10 mouse cellular contexts compared by ENCODE assay signal in genomic region chr1:189756306-189757053, GRCm38 (mm10). TPM values are rescaled to one million over a fixed set of nuclear protein-coding genes. Genes with fewer than 3 reads are reported as not detected.
DNase-seq lines count a peak whose midpoint lies in the region; ATAC-seq and TF ChIP-seq lines count a peak whose summit lies in the region.
"Had no signal": no experiment of that assay in that cellular context is flagged by ENCODE, and none has a peak within 500 bp of the region (broad histone marks: within the 10 kb centered on the region; RNA-seq: fewer than 3 reads in every experiment).

No protein-coding gene starts in this region.

- H3K36me3 ChIP-seq in embryonic facial prominence, embryonic 11.5 days (replicated peaks; ENCODE audit: control insufficient read depth, insufficient read depth, low read depth, low read length), result no peaks in the 10 kb centered on the region
- no peaks in the 10 kb centered on the region for H3K36me3 ChIP-seq in hindbrain, postnatal 0 days (ENCODE audit: insufficient read depth, low read length)
- H3K36me3 ChIP-seq in limb, embryonic 14.5 days (ENCODE audit: control insufficient read depth, insufficient read depth, low read length), result 0 out of 2 replicates have a peak, but pooled peaks cover 2% of the 10 kb centered on the region
- H3K36me3 ChIP-seq: G1E had no signal

- H3K27ac ChIP-seq in embryonic facial prominence, embryonic 11.5 days (replicated peaks; ENCODE audit: low read depth, low read length), result no peak overlapping the region
- H3K27ac ChIP-seq in hindbrain, postnatal 0 days, result no peak overlapping the region
- 0 out of 2 replicates have a peak overlapping the region, but pooled peaks have one; percentile 26 for H3K27ac ChIP-seq in limb, embryonic 14.5 days (replicated peaks; ENCODE audit: low read depth, low read length)
- H3K27ac ChIP-seq: left cerebral cortex, adult 2 months had no signal

- no peak overlapping the region for H3K9ac ChIP-seq in embryonic facial prominence, embryonic 11.5 days (replicated peaks; ENCODE audit: low read length)
- no peak overlapping the region for H3K9ac ChIP-seq in hindbrain, postnatal 0 days (replicated peaks; ENCODE audit: low read length)
- H3K9ac ChIP-seq in limb, embryonic 14.5 days (ENCODE audit: low read depth, low read length, severe bottlenecking), result no peak overlapping the region

- peaks cover 12% of the 10 kb centered on the region for H3K4me1 ChIP-seq in lung, adult 2 months (ENCODE audit: control insufficient read depth, insufficient read depth, low read length)
- no peaks in the 10 kb centered on the region for H3K4me1 ChIP-seq in embryonic facial prominence, embryonic 11.5 days (ENCODE audit: control insufficient read depth, insufficient read depth, low read length)
- H3K4me1 ChIP-seq in hindbrain, postnatal 0 days (ENCODE audit: insufficient read depth, low read length), result no peaks in the 10 kb centered on the region; the same call in 1 of the 2 replicates
- H3K4me1 ChIP-seq in limb, embryonic 14.5 days (ENCODE audit: control insufficient read depth, insufficient read depth, low read length), result peaks cover 26% of the 10 kb centered on the region

- no peak overlapping the region for H3K4me3 ChIP-seq in lung, adult 2 months (replicated peaks; ENCODE audit: extremely low read depth, low read depth, low read length)
- H3K4me3 ChIP-seq in embryonic facial prominence, embryonic 11.5 days (ENCODE audit: low read depth, low read length), result no peak overlapping the region
- H3K4me3 ChIP-seq in hindbrain, postnatal 0 days (ENCODE audit: low read length), result no peak overlapping the region
- no peak overlapping the region for H3K4me3 ChIP-seq in limb, embryonic 14.5 days (replicated peaks; ENCODE audit: low read length)
- H3K4me3 ChIP-seq: left cerebral cortex, adult 2 months had no signal

- H3K9me3 ChIP-seq in embryonic facial prominence, embryonic 11.5 days (replicated peaks; ENCODE audit: control insufficient read depth, low read length), result no peaks in the 10 kb centered on the region
- H3K9me3 ChIP-seq in hindbrain, postnatal 0 days (ENCODE audit: low read length), result no peaks in the 10 kb centered on the region
- no peaks in the 10 kb centered on the region for H3K9me3 ChIP-seq in limb, embryonic 14.5 days (ENCODE audit: control insufficient read depth, low read length)

- peak; percentile 30 to 47 for DNase-seq in lung, adult 18-20 months
- DNase-seq in lung, adult 2 months, result no peak
- peak; percentile 52 for DNase-seq in embryonic facial prominence, embryonic 11.5 days (ENCODE audit: low spot score)
- peak; percentile 56 for DNase-seq in hindbrain, postnatal 0 days (ENCODE audit: low spot score)
- DNase-seq in limb, embryonic 14.5 days (ENCODE audit: low spot score), result no peak
- peak; percentile 33 for DNase-seq in neural tube, embryonic 10.5 days (ENCODE audit: extremely low spot score, low spot score)
- no peak for DNase-seq in frontal cortex, postnatal 14 days (ENCODE audit: low spot score in 2 of 2)

- no peaks in the 10 kb centered on the region for H3K27me3 ChIP-seq in embryonic facial prominence, embryonic 11.5 days (ENCODE audit: control insufficient read depth, insufficient read depth, low read length)
- no peaks in the 10 kb centered on the region for H3K27me3 ChIP-seq in hindbrain, postnatal 0 days (ENCODE audit: insufficient read depth, low read length)
- H3K27me3 ChIP-seq in limb, embryonic 14.5 days (ENCODE audit: control insufficient read depth, insufficient read depth, low read length), result no peaks in the 10 kb centered on the region

- TF ChIP-seq CTCF in lung, adult 2 months (IDR thresholded peaks at IDR 0.05; ENCODE audit: insufficient read depth, low read length), result no peak
- no peak for TF ChIP-seq CTCF in hindbrain, postnatal 0 days (IDR thresholded peaks at IDR 0.05; ENCODE audit: low read depth)

- TF ChIP-seq POLR2A in lung, adult 2 months (IDR thresholded peaks at IDR 0.05; ENCODE audit: borderline replicate concordance, extremely low read depth, low read depth, low read length), result no peak
- TF ChIP-seq POLR2A in limb, embryonic 14.5 days (IDR thresholded peaks at IDR 0.05; ENCODE audit: borderline replicate concordance, extremely low read depth, insufficient read depth, insufficient read length), result no peak

- H3K4me2 ChIP-seq in embryonic facial prominence, embryonic 11.5 days (ENCODE audit: low read depth, low read length), result no peak overlapping the region
- H3K4me2 ChIP-seq in hindbrain, postnatal 0 days (ENCODE audit: low read depth, low read length), result no peak overlapping the region
- no peak overlapping the region for H3K4me2 ChIP-seq in limb, embryonic 14.5 days (replicated peaks; ENCODE audit: low read depth, low read length, severe bottlenecking)

- 25% methylated on average over 19 of the region's 19 CpGs for WGBS in lung, adult 2 months
- 39% methylated on average over 19 of the region's 19 CpGs for WGBS in embryonic facial prominence, embryonic 11.5 days
- 31% methylated on average over 19 of the region's 19 CpGs for WGBS in hindbrain, postnatal 0 days
- 35% methylated on average over 19 of the region's 19 CpGs for WGBS in limb, embryonic 14.5 days

- no peak for ATAC-seq in embryonic facial prominence, embryonic 11.5 days (replicated peaks; ENCODE audit: insufficient number of reproducible peaks, low FRiP score, low TSS enrichment, low read depth)
- ATAC-seq in hindbrain, postnatal 0 days, result no peak
- ATAC-seq in limb, embryonic 14.5 days (ENCODE audit: low FRiP score, low read depth), result no peak
- ATAC-seq in activated CD4-positive, CD25-positive, alpha-beta regulatory T cell, adult 4 months, result no peak

RNA-seq across cellular contexts. Expression of gene Ptpn14, which starts 28.4 kb away (rescaled TPM):
- 18.9 and 19.7 TPM in 2 replicates for polyA plus RNA-seq in lung, adult 2 months (2012; rRNA removed)
- 7.7 and 8.0 TPM in 2 replicates for polyA plus RNA-seq in embryonic facial prominence, embryonic 11.5 days (2014; fragmentation: Nextera tagmentation; extraction: Ambion mirVana)
- 8.2 and 8.9 TPM in 2 replicates for total RNA-seq in hindbrain, postnatal 0 days (2014; rRNA removed)
- polyA plus RNA-seq in hindbrain, postnatal 0 days (2015; fragmentation: Nextera tagmentation; extraction: Ambion mirVana), result 1.4 and 1.6 TPM in 2 replicates
- polyA plus RNA-seq in limb, embryonic 14.5 days (2012; rRNA removed), result 21.8 and 25.1 TPM in 2 replicates
- 16.1 and 16.4 TPM in 2 replicates for polyA plus RNA-seq in limb, embryonic 14.5 days (2014; fragmentation: Nextera tagmentation; extraction: Ambion mirVana)
- under 1 TPM in 1 of 2 experiments, not detected in 1; 0.20 TPM for polyA plus RNA-seq in activated CD4-positive, CD25-positive, alpha-beta regulatory T cell, adult 4 months (2017; shearing (Covaris generic))
- polyA plus RNA-seq: G1E had no signal

Comparison
In these comparisons a context has a peak if more than half of its experiments do, and no peak if none do; other contexts are left out.
1. DNase-seq: peak in lung, adult 18-20 months (2 of 2), embryonic facial prominence, embryonic 11.5 days (single experiment), hindbrain, postnatal 0 days (single experiment) and neural tube, embryonic 10.5 days (single experiment); none in lung, adult 2 months (single experiment), limb, embryonic 14.5 days (single experiment) and frontal cortex, postnatal 14 days (0 of 2).